Mouse (Mus musculus) spleen, postnatal 4 days (tissue): Measurements from ENCODE around the gene Erc2.

Source experiments
- DNase-seq, 2 experiments: peaks; one replicate each; pipeline ENCODE4 v3.0.0; 2022; ENCODE audit warnings: low spot score in 2 of 2

Erc2 gene

GRCm38 (mm10) chr14:27937922-27938321, 315.7 kb downstream of the Erc2 start:
- DNase-seq: no peak

DNA sequence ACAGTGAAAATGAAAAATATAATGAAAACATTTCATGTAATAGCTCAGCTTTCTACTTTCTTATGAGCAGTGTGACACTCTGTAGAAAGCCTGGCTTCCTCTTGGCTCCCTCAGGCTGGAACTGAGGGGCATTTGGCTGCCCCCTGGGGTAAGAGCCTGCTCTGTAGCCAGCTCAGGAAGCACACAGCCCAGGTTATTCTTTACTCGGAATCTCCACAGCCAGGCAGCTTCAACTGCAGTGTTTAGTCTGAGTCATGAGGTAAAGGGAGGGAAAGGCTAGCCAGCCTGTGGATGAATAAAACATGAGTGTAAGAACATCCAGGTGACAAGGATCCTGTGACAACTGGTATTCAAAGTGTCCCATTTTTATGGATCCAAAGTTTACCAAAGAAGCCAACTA, 323.0 kb downstream of the Erc2 start:
- no peak for DNase-seq

DNA sequence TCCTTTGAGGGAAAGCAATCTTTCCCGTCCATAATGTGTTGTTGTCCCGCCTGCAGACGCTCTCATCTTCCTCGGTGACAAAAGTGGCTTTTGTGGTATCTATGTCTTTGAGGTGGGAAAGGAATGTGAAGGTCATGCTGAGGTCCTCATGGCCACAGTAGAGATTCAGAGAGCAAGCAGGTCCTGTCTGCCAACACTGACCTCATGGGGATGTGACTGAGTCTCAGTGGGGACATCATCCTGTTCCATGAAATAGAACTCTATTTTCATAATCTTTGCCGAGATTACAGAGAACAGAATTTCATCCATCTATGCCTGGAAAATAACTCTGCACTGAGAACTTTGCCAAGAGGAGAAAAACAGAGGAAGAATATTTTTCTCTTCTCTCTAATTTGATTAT, 324.0 kb downstream of the Erc2 start:
- no peak for DNase-seq

- DNase-seq: no peak
Measured at GRCm38 (mm10) chr14:27948391-27948790, 326.2 kb downstream of the Erc2 start.

- no peak for DNase-seq
Measured at GRCm38 (mm10) chr14:27953814-27954213, 331.6 kb downstream of the Erc2 start.

- DNase-seq: no peak
Measured at GRCm38 (mm10) chr14:27956801-27957200, 334.6 kb downstream of the Erc2 start.

DNA sequence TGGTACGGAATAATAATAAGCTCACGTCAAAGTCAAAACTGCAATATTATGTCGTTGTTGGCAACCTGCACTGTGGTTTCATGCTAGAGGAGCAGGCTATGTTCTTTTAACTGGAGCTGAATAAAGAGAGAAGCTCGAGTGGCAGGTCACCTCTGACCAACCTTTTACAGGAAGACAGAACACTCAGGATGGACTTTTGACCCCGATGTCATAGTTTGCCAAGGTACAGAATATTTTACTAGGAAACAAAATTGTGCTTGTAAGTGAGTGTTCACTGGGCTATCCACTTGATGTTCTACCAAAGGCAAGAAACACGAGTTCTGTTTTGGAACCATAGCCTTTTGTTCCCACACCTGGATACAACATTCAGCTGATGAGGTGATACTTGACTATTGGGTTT, 351.5 kb downstream of the Erc2 start:
- DNase-seq: no peak

DNA sequence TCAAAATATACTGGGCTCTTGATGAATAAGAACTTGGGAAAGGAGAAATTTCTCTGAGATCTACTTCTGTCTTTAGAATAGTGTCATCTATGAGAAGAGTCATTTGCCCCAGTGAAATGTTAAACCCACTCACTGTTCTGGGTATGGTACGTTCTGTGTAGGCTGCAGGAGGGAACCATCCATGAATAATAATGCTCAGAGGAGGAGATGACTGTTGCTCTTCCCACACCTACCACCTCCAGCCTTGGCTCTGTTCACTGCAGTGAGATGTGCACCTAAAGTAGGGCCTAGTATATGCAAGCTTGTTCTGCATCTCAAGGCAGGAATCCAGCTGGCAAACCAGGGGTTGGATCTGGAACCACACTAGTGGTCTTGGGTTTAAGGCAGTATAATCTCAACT, 353.4 kb downstream of the Erc2 start:
- DNase-seq: no peak

DNA sequence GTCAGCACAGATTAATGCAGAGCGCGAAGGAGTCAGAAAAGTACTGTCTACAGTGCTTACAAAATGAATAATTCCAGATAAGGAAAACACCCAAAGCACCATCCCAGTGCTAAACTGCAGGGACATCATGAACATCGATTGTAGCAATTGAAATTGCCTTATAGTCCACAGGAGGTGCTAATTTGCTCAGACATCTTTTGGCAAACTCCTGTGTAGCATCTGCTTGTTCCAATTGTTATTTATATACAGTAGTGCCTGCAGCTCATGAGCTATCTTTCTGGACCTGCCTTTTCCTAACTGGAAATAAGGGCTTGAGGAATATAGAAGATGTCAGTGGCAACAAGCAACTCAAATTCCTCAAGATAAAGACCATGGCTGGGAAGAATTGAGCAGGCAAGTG, 362.5 kb downstream of the Erc2 start:
- no peak for DNase-seq

DNA sequence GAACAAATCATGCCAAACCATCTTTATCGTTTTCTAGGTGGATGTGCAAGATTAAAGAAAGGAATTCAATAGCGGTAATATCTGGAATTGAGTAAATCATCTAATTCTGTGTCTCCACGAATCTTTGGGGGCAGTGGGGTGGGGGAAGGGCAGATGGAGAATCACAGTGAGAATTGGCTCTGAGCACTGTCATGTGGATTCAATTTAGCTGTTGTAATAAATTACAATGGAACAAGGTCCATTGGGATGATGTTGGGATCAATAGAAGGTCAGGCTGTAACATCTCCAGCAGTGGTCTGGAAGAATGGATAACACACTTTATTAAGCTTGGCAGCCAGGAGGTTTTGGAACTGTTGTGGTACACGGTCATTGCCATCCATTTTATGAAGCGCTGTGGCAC, 363.0 kb downstream of the Erc2 start:
- no peak for DNase-seq

GRCm38 (mm10) chr14:27987422-27987821, 365.2 kb downstream of the Erc2 start:
- DNase-seq: no peak

- DNase-seq: no peak
Measured at GRCm38 (mm10) chr14:27998551-27998950, 376.3 kb downstream of the Erc2 start.

DNA sequence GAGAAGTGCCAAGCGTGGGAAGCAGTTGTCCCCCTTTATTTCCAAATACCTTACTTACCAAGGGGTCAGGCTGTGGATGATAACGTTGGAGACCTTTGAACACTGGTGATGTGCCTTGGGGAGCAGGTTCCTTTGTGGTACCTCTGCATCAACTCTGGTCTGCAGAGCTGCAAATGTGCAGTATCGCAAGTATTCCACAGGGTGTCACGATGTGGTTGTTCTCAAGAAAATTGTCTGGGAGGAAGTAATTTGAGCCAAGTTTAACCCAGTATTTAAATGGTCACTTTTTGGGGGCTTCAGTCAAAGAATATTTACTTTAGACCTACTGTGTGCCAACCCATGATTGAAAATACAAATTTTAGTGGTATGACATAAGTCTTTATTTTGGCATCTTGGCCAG, 381.8 kb downstream of the Erc2 start:
- DNase-seq: no peak

DNA sequence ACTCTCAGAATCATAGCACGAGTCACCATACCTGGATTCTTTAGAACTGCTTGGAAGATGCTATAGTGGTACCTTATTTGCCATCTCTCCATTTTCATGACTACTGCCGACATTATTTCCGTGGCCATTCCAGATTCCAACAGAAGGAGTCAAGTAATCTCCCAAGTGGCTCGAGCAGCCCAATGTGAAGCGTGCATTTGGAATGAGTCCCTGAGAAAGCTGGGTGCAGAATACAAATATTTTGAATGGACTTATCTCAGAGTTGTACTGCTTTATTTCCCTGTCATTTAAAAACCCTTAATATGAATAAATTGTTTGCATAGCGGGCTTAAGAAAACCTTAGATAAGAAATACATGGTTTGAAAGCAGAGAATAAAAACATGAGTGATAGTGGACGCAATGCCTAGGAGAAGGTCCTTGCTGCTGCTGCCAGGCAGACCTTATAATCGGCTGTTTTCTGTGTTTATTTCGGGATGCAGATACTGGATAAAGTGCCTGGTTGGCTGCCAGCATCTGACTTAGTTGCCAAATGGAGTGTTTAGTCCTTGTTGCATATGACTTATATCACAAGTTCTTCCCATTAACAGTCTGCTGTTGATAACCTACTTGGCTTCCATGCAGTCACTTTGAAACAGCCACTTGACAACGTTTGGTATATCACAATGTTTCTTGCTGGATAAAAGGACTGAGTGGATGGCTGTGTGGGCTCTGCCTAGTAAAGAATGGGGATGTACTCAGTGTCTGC, 388.5 kb downstream of the Erc2 start:
- no peak for DNase-seq

GRCm38 (mm10) chr14:28023199-28023598, 401.0 kb downstream of the Erc2 start:
- no peak for DNase-seq

DNA sequence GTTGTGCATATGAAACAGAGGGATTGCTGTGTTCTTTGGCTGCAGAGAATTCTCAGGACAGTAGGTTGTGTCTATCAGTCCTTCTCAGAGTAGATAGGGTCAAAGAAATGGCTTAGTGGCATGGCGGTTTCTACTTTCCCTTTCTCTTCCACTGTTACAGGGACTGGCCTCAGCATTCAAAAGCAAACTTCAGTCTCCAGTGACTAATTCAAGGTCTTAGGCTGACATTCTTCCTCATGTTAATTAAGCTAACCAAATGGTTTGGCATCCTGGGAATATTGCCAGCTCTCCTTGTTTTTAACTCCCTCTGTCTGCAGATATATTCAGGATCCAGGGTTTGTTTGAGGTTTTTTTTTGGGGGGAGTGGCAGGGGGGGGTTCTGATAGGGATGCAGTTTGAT, 408.6 kb downstream of the Erc2 start:
- DNase-seq: no peak

- DNase-seq: no peak
Measured at GRCm38 (mm10) chr14:28035013-28035412, 412.8 kb downstream of the Erc2 start.

DNA sequence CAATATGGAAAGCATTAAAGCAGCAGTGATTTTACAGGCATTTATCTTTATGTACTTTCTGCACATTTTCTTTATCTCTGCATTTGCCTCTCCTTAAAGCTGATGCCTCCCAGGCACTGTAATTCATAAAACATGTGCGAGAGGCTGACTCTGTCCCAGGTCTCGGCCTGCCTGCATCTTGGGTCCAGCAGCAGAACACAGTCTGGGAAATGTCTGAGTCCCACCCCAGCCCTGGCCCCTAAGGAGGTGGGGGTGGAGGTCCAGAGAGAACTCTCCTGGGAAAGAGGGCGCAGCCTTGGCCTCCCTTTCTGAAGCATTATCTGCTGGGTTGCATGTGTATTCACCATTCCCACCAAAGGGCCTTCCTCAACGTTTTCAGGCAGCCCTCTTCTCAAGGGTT, 420.9 kb downstream of the Erc2 start:
- no peak for DNase-seq

- no peak for DNase-seq
Measured at GRCm38 (mm10) chr14:28051646-28052045, 429.4 kb downstream of the Erc2 start.

- DNase-seq: no peak
Measured at GRCm38 (mm10) chr14:28057159-28057884, 435.1 kb downstream of the Erc2 start.

GRCm38 (mm10) chr14:28057885-28058860, 435.9 kb downstream of the Erc2 start:
- DNase-seq: no peak

DNA sequence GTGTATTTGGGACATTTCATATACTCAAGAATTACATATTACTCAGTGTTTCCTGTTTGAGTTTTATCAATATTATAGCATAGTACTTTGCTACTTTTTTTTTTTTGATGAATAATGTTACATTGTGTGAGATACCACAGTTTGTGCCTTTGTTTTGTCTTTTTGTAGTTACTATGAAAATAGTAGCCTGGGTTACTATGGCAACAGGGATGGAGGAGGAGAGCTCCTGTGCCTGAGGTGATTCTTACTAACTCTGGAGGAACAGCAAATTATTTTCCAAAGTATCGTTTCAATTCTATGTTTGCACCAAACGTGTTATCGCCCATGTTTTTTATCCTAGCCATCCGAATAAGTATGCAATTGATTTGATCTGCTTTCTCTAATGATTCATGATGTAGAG, 438.7 kb downstream of the Erc2 start:
- DNase-seq: no peak
